ENCODE assay signal across 12 mouse cellular contexts in the genomic region with DNA sequence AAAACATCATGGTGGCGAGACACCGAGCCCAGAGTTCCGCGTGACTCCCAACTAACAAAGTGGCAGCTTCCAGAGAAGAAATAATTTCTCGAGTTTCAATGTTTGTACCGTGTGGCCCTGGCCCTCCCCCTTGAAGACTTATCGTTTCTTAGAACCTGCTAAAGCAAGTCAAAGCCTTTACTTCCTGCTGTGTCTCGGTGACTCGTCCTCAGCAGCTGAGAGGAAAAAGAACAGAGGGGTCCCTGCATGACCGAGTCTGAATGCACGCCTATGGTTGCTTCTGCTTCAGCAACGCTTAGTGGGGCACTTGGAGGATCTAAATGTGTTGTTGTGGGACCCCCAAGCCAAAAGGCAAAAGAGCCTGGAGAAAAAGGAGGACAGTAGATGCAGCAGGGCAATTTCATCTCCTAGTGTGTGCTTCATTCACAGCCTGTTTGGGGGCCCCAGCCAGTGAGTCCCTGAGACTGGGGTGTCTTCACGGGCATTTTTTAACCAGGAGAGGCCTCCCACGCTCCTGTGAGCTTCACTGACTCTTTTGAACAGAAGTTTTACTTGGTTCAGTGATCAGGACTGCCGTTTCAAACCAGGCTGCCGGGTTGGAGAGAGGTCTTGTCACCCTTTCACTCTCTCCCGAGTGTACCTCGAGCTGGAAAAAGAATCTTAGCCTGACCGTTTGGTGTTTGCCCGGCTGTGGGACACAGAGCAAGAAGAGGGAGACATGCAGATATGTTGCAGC. TPM values are rescaled to one million over a fixed set of nuclear protein-coding genes. Genes with fewer than 3 reads are reported as not detected.
DNase-seq lines count a peak whose midpoint lies in the region; ATAC-seq and TF ChIP-seq lines count a peak whose summit lies in the region.
"Had no signal": no experiment of that assay in that cellular context is flagged by ENCODE, and none has a peak within 500 bp of the region (broad histone marks: within the 10 kb centered on the region; RNA-seq: fewer than 3 reads in every experiment).

No protein-coding gene starts in this region.

- peak overlapping the region; percentile 57; the same call in 1 of the 2 replicates for H3K27ac ChIP-seq in layer of hippocampus, adult 2 months
- peak overlapping the region; percentile 91 for H3K27ac ChIP-seq in kidney, embryonic 16.5 days (ENCODE audit: low read length)
- H3K27ac ChIP-seq: heart, embryonic 13.5 days; liver, embryonic 14.5 days had no signal

- H3K4me2 ChIP-seq in kidney, embryonic 16.5 days (replicated peaks; ENCODE audit: low read depth, low read length), result peak overlapping the region; percentile 43
- H3K4me2 ChIP-seq: heart, embryonic 13.5 days had no signal

- no peaks in the 10 kb centered on the region for H3K9me3 ChIP-seq in kidney, embryonic 16.5 days (ENCODE audit: low read length)
- H3K9me3 ChIP-seq: G1E; heart, embryonic 13.5 days had no signal

- WGBS in kidney, embryonic 16.5 days, result 27% methylated on average over 20 of the region's 20 CpGs

- H3K4me3 ChIP-seq in layer of hippocampus, adult 2 months, result no peak overlapping the region
- H3K4me3 ChIP-seq in kidney, embryonic 16.5 days (ENCODE audit: low read length), result peak overlapping the region; percentile 34
- H3K4me3 ChIP-seq: heart, embryonic 13.5 days had no signal

- H3K4me1 ChIP-seq in kidney, embryonic 16.5 days (ENCODE audit: insufficient read depth, low read length), result peaks cover 24% of the 10 kb centered on the region; the same call in 1 of the 2 replicates

- H3K27me3 ChIP-seq in kidney, embryonic 16.5 days (ENCODE audit: insufficient read depth, low read length), result no peaks in the 10 kb centered on the region
- no peaks in the 10 kb centered on the region for H3K27me3 ChIP-seq in splenic B cell, adult 2 months (ENCODE audit: control insufficient read depth, insufficient read depth, low read length, poor library complexity, severe bottlenecking)
- H3K27me3 ChIP-seq: heart, embryonic 13.5 days had no signal

- DNase-seq in layer of hippocampus, adult 2 months (ENCODE audit: low spot score in 2 of 2), result no peak
- DNase-seq in layer of hippocampus, adult 8-10 months (ENCODE audit: low spot score in 2 of 2), result no peak
- DNase-seq in embryo, embryonic 10.5 days (ENCODE audit: low spot score), result peak; percentile 51
- DNase-seq in splenic B cell, adult 2 months (ENCODE audit: low read depth, low spot score), result peak; percentile 58
- no peak for DNase-seq in ovary, adult 18-20 months (ENCODE audit: low spot score)
- no peak for DNase-seq in gastrocnemius, postnatal 14 days
- no peak for DNase-seq in cerebellum, postnatal 36 days
- DNase-seq: cerebellum, adult 8-10 months had no signal

- no peaks in the 10 kb centered on the region for H3K36me3 ChIP-seq in kidney, embryonic 16.5 days (ENCODE audit: insufficient read depth, low read length)
- no peaks in the 10 kb centered on the region for H3K36me3 ChIP-seq in splenic B cell, adult 2 months (ENCODE audit: control insufficient read depth, insufficient read depth, low read length, poor library complexity, severe bottlenecking)
- H3K36me3 ChIP-seq: G1E; heart, embryonic 13.5 days had no signal

- ATAC-seq in kidney, embryonic 16.5 days (ENCODE audit: low FRiP score, low TSS enrichment), result peak; percentile 83

- intact Hi-C loops in gastrocnemius, postnatal 14 days (cut with DNase I; ENCODE audit: low total_unique reads), result no loop called here

- TF ChIP-seq CTCF in layer of hippocampus, adult 2 months (conservative IDR thresholded peaks at IDR 0.05), result no peak

- peak overlapping the region; percentile 36; the same call in 1 of the 2 replicates for H3K9ac ChIP-seq in kidney, embryonic 16.5 days (replicated peaks; ENCODE audit: low read length)
- H3K9ac ChIP-seq: heart, embryonic 13.5 days; liver, embryonic 14.5 days had no signal

RNA-seq across cellular contexts. Expression of gene Map7, which starts 56.6 kb away (rescaled TPM):
- total RNA-seq in layer of hippocampus, adult 2 months (2021), result 100 to 1,000 TPM; 109 to 127 TPM
- total RNA-seq in layer of hippocampus, adult 8-10 months (2022), result 100 to 1,000 TPM; 106 to 165 (median 135) TPM
- polyA plus RNA-seq in kidney, embryonic 16.5 days (2015; fragmentation: Nextera tagmentation; extraction: Ambion mirVana), result 32.3 and 33.9 TPM in 2 replicates
- total RNA-seq in gastrocnemius, postnatal 14 days (2021), result 1 to 10 TPM; 1.4 to 2.4 TPM

Comparison
In these comparisons a context has a peak if more than half of its experiments do, and no peak if none do; other contexts are left out.
1. DNase-seq: peak in embryo, embryonic 10.5 days (single experiment) and splenic B cell, adult 2 months (single experiment); none in layer of hippocampus, adult 2 months (0 of 2), layer of hippocampus, adult 8-10 months (0 of 2), ovary, adult 18-20 months (single experiment), gastrocnemius, postnatal 14 days (single experiment) and cerebellum, postnatal 36 days (0 of 2).
2. RNA of gene Map7, which starts 56.6 kb away (total RNA-seq): 106 to 165 TPM in layer of hippocampus, adult 8-10 months and 109 to 127 TPM in layer of hippocampus, adult 2 months; 1.4 to 2.4 TPM in gastrocnemius, postnatal 14 days; every median in the first group is over 10 times any median in the second.